Comparison of ENCODE assay signal across 33 mouse cellular contexts in the genomic region with DNA sequence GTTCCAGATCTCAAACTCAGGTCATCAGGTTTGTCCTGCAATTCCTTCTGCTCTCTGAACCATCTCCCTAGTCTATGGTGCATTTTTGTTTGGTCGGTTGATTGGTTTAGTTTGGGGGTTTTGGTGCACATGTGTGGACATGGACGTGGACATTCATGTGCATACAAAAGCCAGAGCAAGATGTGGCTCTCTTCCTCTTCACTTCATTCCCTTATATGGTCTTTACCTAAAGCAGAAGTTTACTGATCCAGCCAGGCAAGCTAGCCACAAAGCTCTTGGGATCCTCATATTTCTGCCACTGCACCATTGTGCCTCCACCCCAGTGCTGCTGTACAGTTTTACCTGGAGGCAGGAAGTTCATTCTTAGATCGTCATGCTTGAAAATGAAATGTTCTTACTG. TPM values are rescaled to one million over a fixed set of nuclear protein-coding genes. Genes with fewer than 3 reads are reported as not detected.
DNase-seq lines count a peak whose midpoint lies in the region; ATAC-seq and TF ChIP-seq lines count a peak whose summit lies in the region.
"Had no signal": no experiment of that assay in that cellular context is flagged by ENCODE, and none has a peak within 500 bp of the region (broad histone marks: within the 10 kb centered on the region; RNA-seq: fewer than 3 reads in every experiment).

No protein-coding gene starts in this region.

- ATAC-seq in common myeloid progenitor, adult 5-6 weeks (replicated peaks; ENCODE audit: low read depth, poor library complexity, severe bottlenecking), result 0 out of 2 replicates have a peak, but pooled peaks have one; percentile 22
- ATAC-seq in monocyte, adult 5-6 weeks (replicated peaks; ENCODE audit: insufficient number of reproducible peaks, low FRiP score, low TSS enrichment, poor library complexity, severe bottlenecking), result peak; percentile 70
- no peak for ATAC-seq in frontal cortex, adult (ENCODE audit: low TSS enrichment)
- ATAC-seq: forebrain, embryonic 13.5 days; liver, embryonic 12.5 days; liver, postnatal 0 days; midbrain, embryonic 13.5 days; Patski had no signal

- TF ChIP-seq CTCF in CH12.LX (conservative IDR thresholded peaks at IDR 0.05 in 1 of 2, IDR thresholded peaks at IDR 0.05 in 1 of 2; ENCODE audit: low read depth in 2 of 2, low read length in 2 of 2), result no peak

- dilution Hi-C loops in CH12.LX (cut with MboI; ENCODE audit: extremely low pct_ligation_motif_present, extremely low pct_unique_long_range_greater_than_20kb, low sequenced_read_pairs), result no loop called here

- TF ChIP-seq POLR2A in CH12.LX (IDR thresholded peaks at IDR 0.05; ENCODE audit: low read depth, low read length), result peak; percentile 26; the same call in 1 of the 2 replicates

- intact Hi-C loops in left cerebral cortex, postnatal 36 days (cut with DNase I), result no loop called here

- no peaks in the 10 kb centered on the region for H3K27me3 ChIP-seq in CH12.LX (replicated peaks)
- H3K27me3 ChIP-seq: forebrain, embryonic 13.5 days; heart, embryonic 13.5 days; kidney, embryonic 15.5 days; liver, embryonic 12.5 days; megakaryocyte, embryonic 14.5 days; midbrain, embryonic 13.5 days; Patski had no signal

- peaks cover 31% of the 10 kb centered on the region for H3K79me2 ChIP-seq in CH12.LX (replicated peaks; ENCODE audit: control insufficient read depth, extremely low read depth, insufficient read depth, poor library complexity, severe bottlenecking)

- peaks cover 33 to 81% of the 10 kb centered on the region in 2 experiments for H3K36me3 ChIP-seq in CH12.LX (replicated peaks in 1 of 2; ENCODE audit: control insufficient read depth in 1 of 2, insufficient read depth in 1 of 2, low read length in 1 of 2)

- peaks cover 4 to 36% of the 10 kb centered on the region in 2 experiments; a peak in 3 of 4 replicates for H3K4me1 ChIP-seq in CH12.LX (ENCODE audit: control insufficient read depth in 1 of 2, insufficient read depth in 2 of 2)
- H3K4me1 ChIP-seq: forebrain, embryonic 13.5 days; heart, embryonic 13.5 days; kidney, embryonic 15.5 days; liver, embryonic 12.5 days; midbrain, embryonic 13.5 days had no signal

- H3K9ac ChIP-seq in CH12.LX (ENCODE audit: insufficient read depth, low read depth), result no peak overlapping the region
- H3K9ac ChIP-seq: forebrain, embryonic 13.5 days; heart, embryonic 13.5 days; hindbrain, embryonic 14.5 days; kidney, embryonic 15.5 days; liver, embryonic 12.5 days; liver, postnatal 0 days; midbrain, embryonic 13.5 days had no signal

- TF ChIP-seq RAD21 in CH12.LX (IDR thresholded peaks at IDR 0.05; ENCODE audit: low read depth, low read length), result no peak

- no peak for TF ChIP-seq EP300 in CH12.LX (IDR thresholded peaks at IDR 0.05; ENCODE audit: low read length)

- H3K27ac ChIP-seq in CH12.LX (ENCODE audit: insufficient read depth, low read depth), result peak overlapping the region; percentile 45
- H3K27ac ChIP-seq: forebrain, embryonic 13.5 days; heart, adult 2 months; heart, embryonic 13.5 days; hindbrain, embryonic 14.5 days; kidney, embryonic 15.5 days; layer of hippocampus, adult 2 months; liver, embryonic 12.5 days; midbrain, embryonic 13.5 days; stomach, postnatal 0 days had no signal

- in situ Hi-C loops in CH12.LX (cut with MboI; ENCODE audit: low pct_ligation_motif_present, low pct_unique_long_range_greater_than_20kb, low sequenced_read_pairs), result no loop called here

- peak; percentile 25 for DNase-seq in spleen, adult 18-20 months
- DNase-seq in spleen, postnatal 4 days (ENCODE audit: low spot score in 2 of 2), result no peak
- DNase-seq in CH12.LX (ENCODE audit: extremely low read depth), result peak; percentile 59
- DNase-seq in thymus, postnatal 0 days (ENCODE audit: low spot score), result no peak
- DNase-seq in left cerebral cortex, postnatal 36 days (ENCODE audit: low spot score in 2 of 2), result no peak
- DNase-seq: adrenal gland, postnatal 25 days; cerebellum, adult 18-20 months; cerebellum, postnatal 14 days; gastrocnemius, postnatal 25 days; heart, postnatal 10 days; kidney, adult 11 months; kidney, postnatal 25 days; left cerebral cortex, postnatal 4 days; liver, postnatal 0 days; retina, postnatal 1 day; right cerebral cortex, postnatal 14 days; thymus, adult 18-20 months; thymus, postnatal 4 days had no signal

- H3K9me3 ChIP-seq in CH12.LX (replicated peaks; ENCODE audit: low read length), result no peaks in the 10 kb centered on the region
- H3K9me3 ChIP-seq: forebrain, embryonic 13.5 days; G1E; heart, embryonic 13.5 days; kidney, embryonic 15.5 days; liver, embryonic 12.5 days; megakaryocyte, embryonic 14.5 days; midbrain, embryonic 13.5 days had no signal

- no peak overlapping the region for H3K4me3 ChIP-seq in CH12.LX (replicated peaks in 1 of 3; ENCODE audit: low read depth in 2 of 3, low read length in 2 of 3, poor library complexity in 1 of 3)
- H3K4me3 ChIP-seq: forebrain, embryonic 13.5 days; heart, adult 2 months; heart, embryonic 13.5 days; kidney, embryonic 15.5 days; layer of hippocampus, adult 2 months; liver, embryonic 12.5 days; megakaryocyte, embryonic 14.5 days; midbrain, embryonic 13.5 days had no signal

- H3K4me2 ChIP-seq in CH12.LX (ENCODE audit: insufficient read depth, low read depth, poor library complexity, severe bottlenecking), result no peak overlapping the region
- H3K4me2 ChIP-seq: forebrain, embryonic 13.5 days; heart, embryonic 13.5 days; hindbrain, embryonic 14.5 days; kidney, embryonic 15.5 days; liver, embryonic 12.5 days; midbrain, embryonic 13.5 days had no signal

TF ChIP-seq in CH12.LX, 34 proteins besides CTCF, POLR2A, EP300 and RAD21:
- no peak for TF ChIP-seq PAX5 (IDR thresholded peaks at IDR 0.05; ENCODE audit: low read length)
- TF ChIP-seq ZMIZ1 (IDR thresholded peaks at IDR 0.05; ENCODE audit: low read depth, low read length), result no peak
- no peak for TF ChIP-seq USF2 (conservative IDR thresholded peaks at IDR 0.05; ENCODE audit: low read depth, low read length)
- TF ChIP-seq JUND (conservative IDR thresholded peaks at IDR 0.05; ENCODE audit: low read depth, low read length), result no peak
- no peak for TF ChIP-seq MAZ (IDR thresholded peaks at IDR 0.05; ENCODE audit: low read depth, low read length)
- TF ChIP-seq RCOR1 (conservative IDR thresholded peaks at IDR 0.05; ENCODE audit: low read depth, low read length), result no peak
- TF ChIP-seq MEF2A (IDR thresholded peaks at IDR 0.05; ENCODE audit: borderline replicate concordance, low read depth, low read length), result no peak
- TF ChIP-seq MAFK (IDR thresholded peaks at IDR 0.05; ENCODE audit: insufficient replicate concordance, low read length), result no peak

RNA-seq across cellular contexts. Expression of gene Smc4, which starts 12.6 kb away (rescaled TPM):
- total RNA-seq in CH12.LX (2012; rRNA removed) (57.2 and 68.8 TPM in 2 replicates), CH12.LX (2014; rRNA removed) (140 and 177 TPM in 2 replicates)
- polyA plus RNA-seq in CH12.LX (2012; ENCODE audit: insufficient read length, low read depth), result 105 and 116 TPM in 2 replicates
- total RNA-seq in common myeloid progenitor, adult 5-6 weeks (2017), result 723 and 854 TPM in 2 replicates
- 273 to 382 TPM (median 309 TPM) in 3 replicates for total RNA-seq in monocyte, adult 5-6 weeks (2017)
- polyA plus RNA-seq in thymus, postnatal 0 days (2015; fragmentation: Nextera tagmentation; extraction: Ambion mirVana), result 332 and 397 TPM in 2 replicates
- 1 to 10 TPM; 5.1 to 6.1 TPM for total RNA-seq in left cerebral cortex, postnatal 36 days (2021)

RNA-seq across cellular contexts. Expression of gene Ift80, which starts 12.8 kb away (rescaled TPM):
- total RNA-seq in CH12.LX (2012; rRNA removed) (9.6 and 10.8 TPM in 2 replicates), CH12.LX (2014; rRNA removed) (13.8 and 15.8 TPM in 2 replicates)
- polyA plus RNA-seq in CH12.LX (2012; ENCODE audit: insufficient read length, low read depth), result 11.5 and 13.3 TPM in 2 replicates
- total RNA-seq in common myeloid progenitor, adult 5-6 weeks (2017), result 23.0 and 23.9 TPM in 2 replicates
- 2.8 to 7.6 TPM (median 6.0 TPM) in 3 replicates for total RNA-seq in monocyte, adult 5-6 weeks (2017)
- 20.4 and 21.8 TPM in 2 replicates for polyA plus RNA-seq in thymus, postnatal 0 days (2015; fragmentation: Nextera tagmentation; extraction: Ambion mirVana)
- 10 to 100 TPM; 22.5 to 23.6 TPM for total RNA-seq in left cerebral cortex, postnatal 36 days (2021)

RNA-seq across cellular contexts. Expression of gene Trim59, which starts 27.4 kb away (rescaled TPM):
- total RNA-seq in CH12.LX (2012; rRNA removed) (7.4 and 8.6 TPM in 2 replicates), CH12.LX (2014; rRNA removed) (41.4 and 42.9 TPM in 2 replicates)
- 28.5 and 29.1 TPM in 2 replicates for polyA plus RNA-seq in CH12.LX (2012; ENCODE audit: insufficient read length, low read depth)
- total RNA-seq in common myeloid progenitor, adult 5-6 weeks (2017), result 30.8 and 46.2 TPM in 2 replicates
- 10.0 to 13.3 TPM (median 10.2 TPM) in 3 replicates for total RNA-seq in monocyte, adult 5-6 weeks (2017)
- 110 and 125 TPM in 2 replicates for polyA plus RNA-seq in thymus, postnatal 0 days (2015; fragmentation: Nextera tagmentation; extraction: Ambion mirVana)
- 10 to 100 TPM; 10.3 to 10.4 TPM for total RNA-seq in left cerebral cortex, postnatal 36 days (2021)

Comparison
In these comparisons a context has a peak if more than half of its experiments do, and no peak if none do; other contexts are left out.
1. DNase-seq: peak in spleen, adult 18-20 months (2 of 2) and CH12.LX (single experiment); none in spleen, postnatal 4 days (0 of 2), thymus, postnatal 0 days (single experiment) and left cerebral cortex, postnatal 36 days (0 of 2).
2. RNA of gene Smc4, which starts 12.6 kb away (total RNA-seq): 723 to 854 TPM in common myeloid progenitor, adult 5-6 weeks, 273 to 382 TPM in monocyte, adult 5-6 weeks and 57.2 to 177 TPM in CH12.LX; 5.1 to 6.1 TPM in left cerebral cortex, postnatal 36 days; every median in the first group is over 4 times any median in the second.